Mouse (Mus musculus) lung, adult 2 months (tissue): ENCODE results near the gene Tuba3a.

Source experiments
- CTCF ChIP-seq: fragments of 200-500 bp; IDR thresholded peaks from 2 replicates; pipeline ENCODE4 v1.5.1; 2011; ENCODE audit warnings: mild to moderate bottlenecking, low read length, control low read depth; ENCODE audit not compliant: insufficient read depth
- POLR2A ChIP-seq: fragments of 200-500 bp; IDR thresholded peaks from 2 replicates; pipeline ENCODE4 v1.6.1; 2011; ENCODE audit warnings: low read depth, mild to moderate bottlenecking, control low read depth, low read length, borderline replicate concordance; ENCODE audit errors: extremely low read depth

DNA sequence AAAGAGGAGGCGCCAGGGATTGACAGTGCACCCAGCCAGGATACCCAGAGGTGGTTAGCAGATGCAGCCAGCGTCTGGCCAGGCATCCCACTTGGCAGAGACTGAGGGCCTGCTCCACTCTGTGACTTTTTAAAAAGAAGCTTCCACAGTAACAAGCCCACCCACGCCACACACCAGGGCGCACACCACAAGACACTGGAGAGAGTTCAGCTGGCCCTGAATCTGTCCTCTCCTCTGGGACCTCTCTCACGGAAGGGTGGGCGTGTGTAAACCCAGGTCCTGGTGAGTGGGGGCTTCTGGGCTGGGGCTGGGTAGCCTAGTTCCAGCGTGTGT is 28.4 kb upstream of the Tuba3a start:
- no peak for TF ChIP-seq CTCF
- TF ChIP-seq POLR2A: no peak
